Mouse (Mus musculus) heart, postnatal 0 days (tissue): ENCODE measurements around the gene Zfr2. TPM values are rescaled to one million over a fixed set of nuclear protein-coding genes. Genes with fewer than 3 reads are reported as not detected.

ENCODE experiments used
- ATAC-seq: fragments of 200-750 bp; cut with Nextera tagmentation; 2 replicates; pipeline ENCODE4 v1.8.0; 2017; ENCODE audit warnings: low read depth, moderate number of reproducible peaks, moderate library complexity; ENCODE audit not compliant: insufficient read depth
- DNase-seq: peaks from one replicate; pipeline ENCODE4 v3.0.0-alpha.2; 2016; ENCODE audit warnings: low spot score
- H3K27ac ChIP-seq: fragments of 300-500 bp; sonication (generic); 2 replicates; pipeline ENCODE4 v1.5.1; 2014; ENCODE audit warnings: low read depth, mild to moderate bottlenecking
- H3K27me3 ChIP-seq: fragments of 300-500 bp; sonication (generic); 2 replicates; pipeline ENCODE4 v1.6.1; 2014; ENCODE audit warnings: low read length, mixed read lengths; ENCODE audit not compliant: control insufficient read depth, insufficient read depth
- H3K36me3 ChIP-seq: fragments of 300-500 bp; sonication (generic); replicated peaks from 2 replicates; pipeline ENCODE4 v1.6.1; 2014; ENCODE audit warnings: low read length, mixed read lengths; ENCODE audit not compliant: control insufficient read depth, insufficient read depth
- H3K4me1 ChIP-seq: fragments of 300-500 bp; sonication (generic); 2 replicates; pipeline ENCODE4 v1.6.1; 2014; ENCODE audit warnings: antibody characterized with exemption; ENCODE audit not compliant: control insufficient read depth, insufficient read depth
- H3K4me2 ChIP-seq: fragments of 300-500 bp; sonication (generic); 2 replicates; pipeline ENCODE4 v1.6.1; 2014; ENCODE audit warnings: low read depth, mild to moderate bottlenecking, low read length, moderate library complexity
- H3K4me3 ChIP-seq: fragments of 300-500 bp; sonication (generic); 2 replicates; pipeline ENCODE4 v1.5.1; 2014; ENCODE audit warnings: low read depth, low read length
- H3K9ac ChIP-seq: fragments of 300-500 bp; sonication (generic); replicated peaks from 2 replicates; pipeline ENCODE4 v1.6.1; 2014; ENCODE audit warnings: low read depth, low read length, mixed read lengths
- H3K9me3 ChIP-seq: fragments of 300-500 bp; sonication (generic); replicated peaks from 2 replicates; pipeline ENCODE4 v1.6.1; 2016; ENCODE audit warnings: low read length; ENCODE audit not compliant: control insufficient read depth
- CTCF ChIP-seq: IDR thresholded peaks from 2 replicates; pipeline ENCODE4 v1.5.1; 2016; ENCODE audit warnings: antibody characterized with exemption, control low read depth, low read depth
- EP300 ChIP-seq: IDR thresholded peaks from 2 replicates; pipeline ENCODE4 v1.6.1; 2016; ENCODE audit warnings: antibody characterized with exemption, low read depth
- WGBS: fragments of 180-500 bp; shearing (Covaris S2); extraction: QIAGEN DNeasy Blood & Tissue Kit; methylation state at CpG from one replicate; pipeline ENCODE4 v1.1.7; 2014; 5-methylcytosine and 5-hydroxymethylcytosine counted together
- polyA plus RNA-seq: library from polyadenylated mRNA; unstranded; fragments of >200 nt; fragmentation: Nextera tagmentation; extraction: Ambion mirVana; gene quantifications from 2 replicates; pipeline ENCODE4 v1.2.1, GENCODE M21; 2015
- total RNA-seq: library from RNA; depleted of rRNA; stranded (reverse); fragments of >200 nt; gene quantifications from 2 replicates; pipeline ENCODE4 v1.2.3, GENCODE M21; 2014; ENCODE audit warnings: low replicate concordance

The Zfr2 gene
- total and polyA plus RNA-seq, 2 experiments from 2014 or later, result 2.2 to 10.2 TPM

GRCm38 (mm10) chr10:81252424-81253419 lies 19.8 kb downstream of the Zfr2 start, which contains the start of gene Matk:
Gene Matk, plus strand, starts transcription at chr10:81252935.
- 13% methylated on average over 43 of the region's 44 CpGs for WGBS
- no peak within 1 kb of the TSS for H3K4me2 ChIP-seq

GRCm38 (mm10) chr10:81254886-81255285 lies 21.9 kb downstream of the Zfr2 start:
- H3K27me3 ChIP-seq, result peaks cover 62% of the 10 kb centered on the region
- ATAC-seq, result no peak
- 46% methylated on average over 1 of the region's 1 CpGs for WGBS

More at GRCm38 (mm10) chr10:81252424-81253419, 19.8 kb downstream of the Zfr2 start, which contains the start of gene Matk:
- H3K4me3 ChIP-seq, result no peak within 1 kb of the TSS
- no peak for DNase-seq
- H3K36me3 ChIP-seq, result no peaks in the 10 kb centered on the region
- no peak for ATAC-seq
- no peak within 1 kb of the TSS for H3K9ac ChIP-seq
- no peaks in the 10 kb centered on the region for H3K9me3 ChIP-seq
- H3K27ac ChIP-seq, result no peak within 1 kb of the TSS
- peaks cover 6% of the 10 kb centered on the region for H3K4me1 ChIP-seq
- no peak for TF ChIP-seq CTCF
- no peak for TF ChIP-seq EP300
- H3K27me3 ChIP-seq, result peaks cover 50% of the 10 kb centered on the region

GRCm38 (mm10) chr10:81257158-81258039 lies 24.4 kb downstream of the Zfr2 start:
- ATAC-seq (peak; percentile 10), DNase-seq (no peak)
- peaks cover 8% of the 10 kb centered on the region; the same call in 1 of the 2 replicates for H3K9me3 ChIP-seq
- 3% methylated on average over 62 of the region's 62 CpGs for WGBS
- H3K9ac ChIP-seq, result 0 out of 2 replicates have a peak overlapping the region, but pooled peaks have one; percentile 42
- peak overlapping the region; percentile 43 for H3K4me3 ChIP-seq
- peak overlapping the region; percentile 71 for H3K4me2 ChIP-seq
- H3K36me3 ChIP-seq, result no peaks in the 10 kb centered on the region
- TF ChIP-seq EP300 (no peak), CTCF (no peak)
- no peak overlapping the region for H3K27ac ChIP-seq
- peaks cover 6% of the 10 kb centered on the region for H3K4me1 ChIP-seq
- H3K27me3 ChIP-seq, result peaks cover 56% of the 10 kb centered on the region

More at GRCm38 (mm10) chr10:81254886-81255285, 21.9 kb downstream of the Zfr2 start:
- no peaks in the 10 kb centered on the region for H3K9me3 ChIP-seq
- no peak overlapping the region for H3K27ac ChIP-seq
- TF ChIP-seq CTCF, result no peak
- no peak for TF ChIP-seq EP300
- H3K9ac ChIP-seq, result no peak overlapping the region
- no peaks in the 10 kb centered on the region for H3K36me3 ChIP-seq
- DNase-seq, result no peak
- no peak overlapping the region for H3K4me3 ChIP-seq
- no peak overlapping the region for H3K4me2 ChIP-seq
- H3K4me1 ChIP-seq, result peaks cover 6% of the 10 kb centered on the region

- no peak for ATAC-seq
- DNase-seq, result no peak
- Histone ChIP-seq H3K9ac (0 out of 2 replicates have a peak overlapping the region, but pooled peaks have one; percentile 10), H3K27me3 (peaks cover 36% of the 10 kb centered on the region), H3K27ac (no peak overlapping the region), H3K4me3 (no peak overlapping the region), H3K9me3 (peaks cover 8% of the 10 kb centered on the region; the same call in 1 of the 2 replicates), H3K4me2 (no peak overlapping the region), H3K4me1 (peaks cover 6% of the 10 kb centered on the region), H3K36me3 (peaks cover 8% of the 10 kb centered on the region)
- TF ChIP-seq EP300, result no peak
- WGBS, result 36% methylated on average over 21 of the region's 21 CpGs
Measured at GRCm38 (mm10) chr10:81259225-81259884, 26.4 kb downstream of the Zfr2 start.

- H3K4me1 ChIP-seq, result peaks cover 6% of the 10 kb centered on the region
- ATAC-seq, result no peak
- no peak for DNase-seq
- peaks cover 31% of the 10 kb centered on the region for H3K27me3 ChIP-seq
- no peak overlapping the region for H3K9ac ChIP-seq
- H3K9me3 ChIP-seq, result peaks cover 8% of the 10 kb centered on the region; the same call in 1 of the 2 replicates
- no peak for TF ChIP-seq CTCF
- TF ChIP-seq EP300, result no peak
- 85% methylated on average over 4 of the region's 4 CpGs for WGBS
- H3K27ac ChIP-seq, result no peak overlapping the region
- peaks cover 18% of the 10 kb centered on the region for H3K36me3 ChIP-seq
- no peak overlapping the region for H3K4me2 ChIP-seq
- no peak overlapping the region for H3K4me3 ChIP-seq
Measured at GRCm38 (mm10) chr10:81261025-81261424, 28.1 kb downstream of the Zfr2 start.
